Mouse (Mus musculus) midbrain, embryonic 15.5 days (tissue): ENCODE measurements at regions not wholly inside any gene's neighbourhood (a gene's known extent, or its start where the extent isn't known, plus 50 kb on each side); places are given as distances from the start of the nearest gene placed in this dataset.
A peak's percentile ranks its signal among the peaks of the same experiment; 100 is the strongest.
"Not testable (repeated sequence)": the region's sequence is repeated elsewhere in the genome, so short reads cannot be mapped to it uniquely, and the experiment has no call there.

ENCODE experiments used
- ATAC-seq: fragments of 200-750 bp; cut with Nextera tagmentation; replicated peaks from 2 replicates; pipeline ENCODE4 v1.8.0; 2017; ENCODE audit warnings: moderate TSS enrichment
- H3K27ac ChIP-seq: fragments of 300-500 bp; sonication (generic); 2 replicates; pipeline ENCODE4 v1.5.1; 2015; ENCODE audit warnings: mild to moderate bottlenecking, inconsistent platforms
- H3K27me3 ChIP-seq: fragments of 300-500 bp; sonication (generic); replicated peaks from 2 replicates; pipeline ENCODE4 v1.6.1; 2015; ENCODE audit warnings: inconsistent platforms
- H3K36me3 ChIP-seq: fragments of 300-500 bp; sonication (generic); replicated peaks from 2 replicates; pipeline ENCODE4 v1.6.1; 2015; ENCODE audit warnings: inconsistent platforms
- H3K4me1 ChIP-seq: fragments of 300-500 bp; sonication (generic); 2 replicates; pipeline ENCODE4 v1.6.1; 2015; ENCODE audit warnings: inconsistent platforms
- H3K4me2 ChIP-seq: fragments of 300-500 bp; sonication (generic); 2 replicates; pipeline ENCODE4 v1.6.1; 2015; ENCODE audit warnings: inconsistent platforms, mild to moderate bottlenecking, moderate library complexity
- H3K4me3 ChIP-seq: fragments of 300-500 bp; sonication (generic); 2 replicates; pipeline ENCODE4 v1.5.1; 2015; ENCODE audit warnings: mild to moderate bottlenecking, inconsistent platforms
- H3K9ac ChIP-seq: fragments of 300-500 bp; sonication (generic); 2 replicates; pipeline ENCODE4 v1.6.1; 2015; ENCODE audit warnings: mild to moderate bottlenecking, inconsistent platforms
- H3K9me3 ChIP-seq: fragments of 300-500 bp; sonication (generic); 2 replicates; pipeline ENCODE4 v1.6.1; 2016; ENCODE audit warnings: inconsistent platforms
- WGBS: fragments of 180-500 bp; shearing (Covaris S2); methylation state at CpG from one replicate; pipeline ENCODE4 v1.1.7; 2015; ENCODE audit warnings: mixed read lengths; 5-methylcytosine and 5-hydroxymethylcytosine counted together

GRCm38 (mm10) chr16:12652180-12652579 is 457.3 kb upstream of the Ercc4 start:
- Histone ChIP-seq H3K4me3 (no peak overlapping the region), H3K27me3 (no peaks in the 10 kb centered on the region), H3K27ac (no peak overlapping the region), H3K36me3 (no peaks in the 10 kb centered on the region), H3K4me2 (no peak overlapping the region), H3K9ac (no peak overlapping the region), H3K4me1 (no peaks in the 10 kb centered on the region), H3K9me3 (no peaks in the 10 kb centered on the region)
- WGBS = 80% methylated on average over 3 of the region's 3 CpGs
- no peak for ATAC-seq

- H3K4me3 ChIP-seq, H3K36me3 ChIP-seq, H3K4me2 ChIP-seq, H3K9me3 ChIP-seq, H3K27ac ChIP-seq, H3K27me3 ChIP-seq, H3K4me1 ChIP-seq, H3K9ac ChIP-seq, ATAC-seq: not testable (repeated sequence)
- WGBS = 79% methylated on average over 1 of the region's 1 CpGs
These were observed 435.8 kb upstream of the Ercc4 start for GRCm38 (mm10) chr16:12673656-12674055.

- no peaks in the 10 kb centered on the region for H3K36me3 ChIP-seq
- no peak overlapping the region for H3K27ac ChIP-seq
- no peak for ATAC-seq
- H3K27me3 ChIP-seq = no peaks in the 10 kb centered on the region
- no peaks in the 10 kb centered on the region for H3K4me1 ChIP-seq
- H3K4me3 ChIP-seq = no peak overlapping the region
- no peak overlapping the region for H3K4me2 ChIP-seq
- no peak overlapping the region for H3K9ac ChIP-seq
- H3K9me3 ChIP-seq = no peaks in the 10 kb centered on the region
- WGBS = 78% methylated on average over 2 of the region's 2 CpGs
These were observed 428.0 kb upstream of the Ercc4 start for GRCm38 (mm10) chr16:12681474-12681873.

GRCm38 (mm10) chr16:12685816-12686215 is 423.7 kb upstream of the Ercc4 start:
- 62% methylated on average over 3 of the region's 3 CpGs for WGBS
- no peak overlapping the region for H3K9ac ChIP-seq
- ATAC-seq = no peak
- no peak overlapping the region for H3K27ac ChIP-seq
- no peaks in the 10 kb centered on the region for H3K4me1 ChIP-seq
- H3K4me2 ChIP-seq = no peak overlapping the region
- no peaks in the 10 kb centered on the region for H3K27me3 ChIP-seq
- H3K4me3 ChIP-seq = no peak overlapping the region
- no peaks in the 10 kb centered on the region for H3K9me3 ChIP-seq
- no peaks in the 10 kb centered on the region for H3K36me3 ChIP-seq

- H3K27ac ChIP-seq = no peak overlapping the region
- H3K9ac ChIP-seq = no peak overlapping the region
- no peak overlapping the region for H3K4me3 ChIP-seq
- no peaks in the 10 kb centered on the region for H3K27me3 ChIP-seq
- no peaks in the 10 kb centered on the region for H3K36me3 ChIP-seq
- H3K9me3 ChIP-seq = no peaks in the 10 kb centered on the region
- no peak for ATAC-seq
- H3K4me2 ChIP-seq = no peak overlapping the region
- H3K4me1 ChIP-seq = no peaks in the 10 kb centered on the region
- 35% methylated on average over 3 of the region's 3 CpGs for WGBS
These were observed 417.7 kb upstream of the Ercc4 start for GRCm38 (mm10) chr16:12691776-12692175.

- Histone ChIP-seq H3K9ac (no peak overlapping the region), H3K27ac (no peak overlapping the region), H3K4me2 (no peak overlapping the region), H3K27me3 (no peaks in the 10 kb centered on the region), H3K9me3 (no peaks in the 10 kb centered on the region), H3K36me3 (no peaks in the 10 kb centered on the region), H3K4me3 (no peak overlapping the region), H3K4me1 (no peaks in the 10 kb centered on the region)
- 0 out of 2 replicates have a peak, but pooled peaks have one; percentile 30 for ATAC-seq
- WGBS = 55% methylated on average over 4 of the region's 5 CpGs
These were observed 416.7 kb upstream of the Ercc4 start for GRCm38 (mm10) chr16:12692739-12693292.

GRCm38 (mm10) chr16:12693346-12693745 is 416.1 kb upstream of the Ercc4 start:
- Histone ChIP-seq H3K27me3 (no peaks in the 10 kb centered on the region), H3K9me3 (no peaks in the 10 kb centered on the region), H3K9ac (no peak overlapping the region), H3K4me3 (no peak overlapping the region), H3K36me3 (no peaks in the 10 kb centered on the region), H3K4me1 (no peaks in the 10 kb centered on the region), H3K27ac (no peak overlapping the region), H3K4me2 (no peak overlapping the region)
- 79% methylated on average over 7 of the region's 7 CpGs for WGBS
- no peak for ATAC-seq

- 0 out of 2 replicates have a peak, but pooled peaks cover 2% of the 10 kb centered on the region for H3K4me1 ChIP-seq
- WGBS = 88% methylated on average over 3 of the region's 3 CpGs
- no peak for ATAC-seq
These were observed 414.8 kb upstream of the Ercc4 start for GRCm38 (mm10) chr16:12694646-12695045.

GRCm38 (mm10) chr16:12696939-12697621 is 412.4 kb upstream of the Ercc4 start:
- 0 out of 2 replicates have a peak, but pooled peaks cover 2% of the 10 kb centered on the region for H3K4me1 ChIP-seq
- H3K9ac ChIP-seq = no peak overlapping the region
- H3K9me3 ChIP-seq = no peaks in the 10 kb centered on the region
- H3K4me3 ChIP-seq = no peak overlapping the region
- H3K27ac ChIP-seq = no peak overlapping the region
- H3K4me2 ChIP-seq = no peak overlapping the region
- no peak for ATAC-seq
- 91% methylated on average over 10 of the region's 10 CpGs for WGBS
- no peaks in the 10 kb centered on the region for H3K36me3 ChIP-seq
- no peaks in the 10 kb centered on the region for H3K27me3 ChIP-seq

More at GRCm38 (mm10) chr16:12694646-12695045, 414.8 kb upstream of the Ercc4 start:
- no peak overlapping the region for H3K9ac ChIP-seq
- no peak overlapping the region for H3K27ac ChIP-seq
- H3K36me3 ChIP-seq = no peaks in the 10 kb centered on the region
- no peak overlapping the region for H3K4me3 ChIP-seq
- H3K27me3 ChIP-seq = no peaks in the 10 kb centered on the region
- H3K4me2 ChIP-seq = no peak overlapping the region
- H3K9me3 ChIP-seq = no peaks in the 10 kb centered on the region

GRCm38 (mm10) chr16:12699557-12699956 is 409.9 kb upstream of the Ercc4 start:
- WGBS = 62% methylated on average over 5 of the region's 5 CpGs
- ATAC-seq = peak; percentile 42; the same call in 1 of the 2 replicates
- Histone ChIP-seq H3K4me3 (no peak overlapping the region), H3K36me3 (no peaks in the 10 kb centered on the region), H3K4me1 (0 out of 2 replicates have a peak, but pooled peaks cover 2% of the 10 kb centered on the region), H3K9ac (no peak overlapping the region), H3K9me3 (no peaks in the 10 kb centered on the region), H3K27me3 (no peaks in the 10 kb centered on the region), H3K4me2 (no peak overlapping the region), H3K27ac (no peak overlapping the region)

GRCm38 (mm10) chr16:12700088-12700487 is 409.4 kb upstream of the Ercc4 start:
- no peak overlapping the region for H3K4me3 ChIP-seq
- H3K4me1 ChIP-seq = 0 out of 2 replicates have a peak, but pooled peaks cover 2% of the 10 kb centered on the region
- H3K27ac ChIP-seq = no peak overlapping the region
- ATAC-seq = no peak
- no peak overlapping the region for H3K4me2 ChIP-seq
- WGBS = 79% methylated on average over 10 of the region's 10 CpGs
- H3K36me3 ChIP-seq = no peaks in the 10 kb centered on the region
- H3K27me3 ChIP-seq = no peaks in the 10 kb centered on the region
- no peak overlapping the region for H3K9ac ChIP-seq
- no peaks in the 10 kb centered on the region for H3K9me3 ChIP-seq

GRCm38 (mm10) chr16:12703818-12704590 is 405.5 kb upstream of the Ercc4 start:
- ATAC-seq = no peak
- Histone ChIP-seq H3K4me3 (no peak overlapping the region), H3K4me2 (no peak overlapping the region), H3K36me3 (no peaks in the 10 kb centered on the region), H3K27ac (no peak overlapping the region), H3K4me1 (0 out of 2 replicates have a peak, but pooled peaks cover 2% of the 10 kb centered on the region), H3K9me3 (no peaks in the 10 kb centered on the region), H3K27me3 (no peaks in the 10 kb centered on the region), H3K9ac (no peak overlapping the region)
- WGBS = 92% methylated on average over 9 of the region's 9 CpGs
